Mouse (Mus musculus): ENCODE results near the gene Fstl4.
"Not testable (repeated sequence)": the region's sequence is repeated elsewhere in the genome, so short reads cannot be mapped to it uniquely, and the experiment has no call there.

Gene Fstl4

GRCm38 (mm10) chr11:53187427-53188140, 423.1 kb downstream of the Fstl4 start:
- in situ Hi-C loops (cut with MboI; ENCODE audit: unreplicated experiment in 2 of 2): no loop called here

GRCm38 (mm10) chr11:53196551-53196950, 432.1 kb downstream of the Fstl4 start:
- in situ Hi-C loops (cut with MboI; ENCODE audit: unreplicated experiment in 2 of 2): not testable (repeated sequence)

- in situ Hi-C loops (cut with MboI; ENCODE audit: unreplicated experiment in 2 of 2): no loop called here
Observed at GRCm38 (mm10) chr11:53197111-53197510, 432.7 kb downstream of the Fstl4 start.

- in situ Hi-C loops (cut with MboI; ENCODE audit: unreplicated experiment in 2 of 2): no loop called here
Observed at GRCm38 (mm10) chr11:53202459-53203250, 438.2 kb downstream of the Fstl4 start.

GRCm38 (mm10) chr11:53210876-53211275, 446.4 kb downstream of the Fstl4 start:
- in situ Hi-C loops (cut with MboI; ENCODE audit: unreplicated experiment in 2 of 2): no loop called here

GRCm38 (mm10) chr11:53229011-53229410, 464.6 kb downstream of the Fstl4 start:
- in situ Hi-C loops (cut with MboI; ENCODE audit: unreplicated experiment in 2 of 2): no loop called here

- in situ Hi-C loops (cut with MboI; ENCODE audit: unreplicated experiment in 2 of 2): no loop called here
Observed at GRCm38 (mm10) chr11:53231836-53232235, 467.4 kb downstream of the Fstl4 start.

GRCm38 (mm10) chr11:53233590-53233989, 469.2 kb downstream of the Fstl4 start:
- in situ Hi-C loops (cut with MboI; ENCODE audit: unreplicated experiment in 2 of 2): no loop called here
